Mouse (Mus musculus) hindbrain, postnatal 0 days (tissue): ENCODE results near the gene Reck. TPM values are rescaled to one million over a fixed set of nuclear protein-coding genes. Genes with fewer than 3 reads are reported as not detected.
A peak's percentile ranks its signal among the peaks of the same experiment; 100 is the strongest.

Experiments
- ATAC-seq: fragments of 200-750 bp; cut with Nextera tagmentation; 2 replicates; pipeline ENCODE4 v1.8.0; 2017; ENCODE audit warnings: mild to moderate bottlenecking, moderate TSS enrichment, moderate library complexity
- DNase-seq: peaks from one replicate; pipeline ENCODE4 v3.0.0-alpha.2; 2015; ENCODE audit warnings: low spot score
- H3K27ac ChIP-seq: fragments of 300-500 bp; sonication (generic); 2 replicates; pipeline ENCODE4 v1.5.1; 2014; ENCODE audit warnings: mild to moderate bottlenecking
- H3K27me3 ChIP-seq: fragments of 300-500 bp; sonication (generic); 2 replicates; pipeline ENCODE4 v1.6.1; 2014; ENCODE audit warnings: low read length, mixed read lengths; ENCODE audit not compliant: insufficient read depth
- H3K36me3 ChIP-seq: fragments of 300-500 bp; sonication (generic); 2 replicates; pipeline ENCODE4 v1.6.1; 2014; ENCODE audit warnings: low read length, mixed read lengths; ENCODE audit not compliant: insufficient read depth
- H3K4me1 ChIP-seq: fragments of 300-500 bp; sonication (generic); 2 replicates; pipeline ENCODE4 v1.6.1; 2014; ENCODE audit warnings: antibody characterized with exemption, low read length, mixed read lengths; ENCODE audit not compliant: insufficient read depth
- H3K4me2 ChIP-seq: fragments of 300-500 bp; sonication (generic); 2 replicates; pipeline ENCODE4 v1.6.1; 2014; ENCODE audit warnings: low read depth, mild to moderate bottlenecking, low read length, moderate library complexity, mixed read lengths
- H3K4me3 ChIP-seq: fragments of 300-500 bp; sonication (generic); 2 replicates; pipeline ENCODE4 v1.5.1; 2014; ENCODE audit warnings: low read length
- H3K9ac ChIP-seq: fragments of 300-500 bp; sonication (generic); replicated peaks from 2 replicates; pipeline ENCODE4 v1.6.1; 2014; ENCODE audit warnings: mild to moderate bottlenecking, low read length, moderate library complexity, mixed read lengths
- H3K9me3 ChIP-seq: fragments of 300-500 bp; sonication (generic); 2 replicates; pipeline ENCODE4 v1.6.1; 2016; ENCODE audit warnings: low read length, mixed read lengths
- CTCF ChIP-seq: IDR thresholded peaks from 2 replicates; pipeline ENCODE4 v1.5.1; 2016; ENCODE audit warnings: antibody characterized with exemption, control low read depth, low read depth
- WGBS: fragments of 180-500 bp; shearing (Covaris S2); extraction: QIAGEN DNeasy Blood & Tissue Kit; methylation state at CpG from one replicate; pipeline ENCODE4 v1.1.7; 2014; 5-methylcytosine and 5-hydroxymethylcytosine counted together
- polyA plus RNA-seq: library from polyadenylated mRNA; unstranded; fragments of >200 nt; fragmentation: Nextera tagmentation; extraction: Ambion mirVana; gene quantifications from 2 replicates; pipeline ENCODE4 v1.2.1, GENCODE M21; 2015
- total RNA-seq: library from RNA; depleted of rRNA; stranded (reverse); fragments of >200 nt; gene quantifications from 2 replicates; pipeline ENCODE4 v1.2.3, GENCODE M21; 2014

Gene Reck
- total and polyA plus RNA-seq, 2 experiments from 2014 or later = 4.0 to 6.1 TPM

DNA sequence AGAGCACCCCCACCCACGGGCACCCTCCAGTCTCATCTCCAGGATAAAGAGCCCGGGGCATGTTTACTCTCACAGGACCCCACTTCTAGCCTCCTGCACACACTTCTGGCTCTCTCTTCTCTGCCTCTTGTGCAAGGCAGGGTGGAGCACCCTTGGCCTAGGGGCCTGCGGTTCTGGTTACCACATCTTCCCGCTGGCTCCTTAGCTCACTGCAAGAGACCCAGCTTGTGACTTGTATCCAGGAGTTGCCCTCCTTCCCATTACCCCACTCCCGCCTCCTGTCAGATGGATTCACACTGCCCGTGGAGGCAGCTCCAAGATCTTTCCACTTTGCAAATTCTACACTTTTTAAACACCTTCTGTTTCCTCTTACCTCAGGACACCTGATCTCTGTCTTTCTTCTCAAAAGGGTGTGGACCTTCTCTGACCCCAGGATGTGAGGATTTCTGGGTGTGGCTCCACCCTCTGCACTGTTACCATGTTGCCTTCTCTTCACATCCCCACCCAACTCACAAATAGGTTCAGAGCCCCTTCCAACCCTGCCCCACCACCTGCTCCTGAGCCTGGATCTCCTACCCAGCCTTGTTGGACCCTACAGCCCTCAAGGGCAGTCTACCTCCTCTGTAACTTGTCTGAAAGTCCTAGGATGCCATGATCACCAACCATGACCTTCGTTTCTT is 90.7 kb downstream of the Reck start:
- H3K27me3 ChIP-seq = no peaks in the 10 kb centered on the region
- TF ChIP-seq CTCF = no peak
- ATAC-seq = no peak
- no peak overlapping the region for H3K4me2 ChIP-seq
- no peak overlapping the region for H3K27ac ChIP-seq
- H3K36me3 ChIP-seq = no peaks in the 10 kb centered on the region
- H3K9me3 ChIP-seq = no peaks in the 10 kb centered on the region
- H3K9ac ChIP-seq = no peak overlapping the region
- peaks cover 4% of the 10 kb centered on the region; the same call in 1 of the 2 replicates for H3K4me1 ChIP-seq
- H3K4me3 ChIP-seq = no peak overlapping the region
- WGBS = 85% methylated on average over 7 of the region's 7 CpGs
- DNase-seq = no peak

DNA sequence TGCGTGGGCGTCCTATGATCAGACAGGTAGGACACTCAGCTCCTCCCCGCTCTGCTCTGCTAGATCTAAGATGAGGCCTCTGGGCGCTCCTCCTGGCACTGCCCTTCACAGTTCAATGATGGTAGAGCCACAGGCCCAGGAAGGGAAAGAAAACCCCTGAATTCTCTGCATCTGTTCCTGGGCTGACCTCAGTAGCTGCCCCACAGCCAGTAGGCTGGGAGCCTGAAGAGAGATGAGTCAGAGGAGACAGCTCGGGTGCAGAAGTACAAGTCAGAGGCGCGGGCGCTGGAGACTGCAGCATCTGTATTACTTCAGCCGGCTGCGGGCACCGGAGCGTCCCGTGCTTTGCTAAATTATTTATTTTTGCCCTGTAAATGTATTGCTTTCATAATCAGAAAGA is 93.3 kb downstream of the Reck start:
- no peak overlapping the region for H3K9ac ChIP-seq

DNA sequence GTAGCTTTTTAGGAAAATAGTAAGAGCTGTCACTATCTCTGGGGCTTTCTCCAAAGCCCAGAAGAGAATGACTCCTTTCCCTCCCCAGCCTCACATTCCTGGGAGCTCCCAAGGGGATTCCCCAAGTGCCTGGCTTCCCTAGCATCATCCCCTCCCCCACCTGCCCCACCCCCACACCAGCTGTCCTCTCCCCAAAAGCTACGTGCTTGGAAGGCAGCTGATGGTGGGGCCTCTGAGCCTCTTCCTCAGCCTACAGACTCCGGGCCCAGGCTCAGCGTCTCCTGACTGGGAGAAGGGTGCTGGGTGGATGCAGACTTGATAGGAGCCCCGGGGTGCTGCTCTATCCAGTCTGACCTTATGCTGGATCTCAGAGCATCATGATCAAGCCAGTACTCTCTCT is 94.0 kb downstream of the Reck start:
- H3K4me3 ChIP-seq = no peak overlapping the region
- no peaks in the 10 kb centered on the region for H3K36me3 ChIP-seq
- H3K27ac ChIP-seq = no peak overlapping the region
- 29% methylated on average over 4 of the region's 4 CpGs for WGBS
- no peak overlapping the region for H3K4me2 ChIP-seq
- no peak for DNase-seq
- no peaks in the 10 kb centered on the region for H3K27me3 ChIP-seq
- H3K9ac ChIP-seq = no peak overlapping the region
- H3K4me1 ChIP-seq = peaks cover 4% of the 10 kb centered on the region; the same call in 1 of the 2 replicates
- ATAC-seq = no peak
- H3K9me3 ChIP-seq = no peaks in the 10 kb centered on the region
- no peak for TF ChIP-seq CTCF

More for the DNA sequence above, 93.3 kb downstream of the Reck start:
- H3K4me3 ChIP-seq = no peak overlapping the region
- TF ChIP-seq CTCF = no peak
- 60% methylated on average over 13 of the region's 13 CpGs for WGBS
- no peaks in the 10 kb centered on the region for H3K9me3 ChIP-seq
- H3K4me2 ChIP-seq = no peak overlapping the region
- DNase-seq (no peak), ATAC-seq (no peak)
- H3K4me1 ChIP-seq = peaks cover 4% of the 10 kb centered on the region; the same call in 1 of the 2 replicates
- H3K27me3 ChIP-seq = no peaks in the 10 kb centered on the region
- no peak overlapping the region for H3K27ac ChIP-seq
- no peaks in the 10 kb centered on the region for H3K36me3 ChIP-seq

DNA sequence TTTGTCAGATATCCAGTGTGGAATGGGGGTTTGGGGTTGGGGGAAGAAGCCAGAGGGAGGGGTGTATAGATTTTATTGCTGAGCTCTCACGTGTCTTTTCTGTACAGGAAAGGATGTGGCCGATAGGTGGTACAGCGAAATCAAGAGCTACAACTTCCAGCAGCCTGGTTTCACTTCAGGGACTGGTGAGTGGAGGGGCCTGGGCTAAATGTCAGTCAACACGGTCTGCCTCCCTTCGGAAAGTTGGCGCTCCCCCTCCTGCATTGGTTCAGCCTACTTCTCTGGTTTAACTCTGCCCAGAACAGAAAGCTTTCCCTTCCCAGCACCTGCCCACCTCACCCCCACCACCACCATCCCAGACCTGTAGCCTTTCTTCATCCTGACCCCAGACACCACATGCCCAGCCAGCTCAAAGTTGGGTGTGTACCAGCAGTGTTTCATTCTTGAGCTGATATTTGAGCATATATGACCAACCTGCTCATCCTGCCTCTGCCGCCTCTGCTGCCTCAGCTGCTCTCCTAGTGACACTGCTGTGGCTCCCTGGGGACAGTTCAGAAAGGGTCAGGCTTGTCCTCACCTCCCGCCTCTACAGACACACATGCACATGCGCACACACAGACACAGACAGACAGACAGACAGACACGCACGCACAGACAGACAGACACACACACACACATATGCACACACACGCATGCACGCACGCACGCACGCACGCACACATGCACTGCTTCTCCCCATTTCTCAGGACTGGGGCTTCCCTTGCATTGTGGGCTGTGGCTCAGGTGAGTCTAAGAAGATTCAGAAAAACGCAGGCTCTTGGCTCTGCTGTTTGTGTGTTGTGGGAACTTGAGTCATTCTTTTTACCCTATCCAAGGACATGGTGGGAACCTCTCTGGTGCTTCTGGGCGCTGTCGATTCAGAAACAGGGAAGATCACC is 95.3 kb downstream of the Reck start:
- no peak for TF ChIP-seq CTCF
- no peak for ATAC-seq
- no peaks in the 10 kb centered on the region for H3K27me3 ChIP-seq
- peaks cover 4% of the 10 kb centered on the region; the same call in 1 of the 2 replicates for H3K4me1 ChIP-seq
- H3K4me3 ChIP-seq = no peak overlapping the region
- no peaks in the 10 kb centered on the region for H3K36me3 ChIP-seq
- no peak overlapping the region for H3K9ac ChIP-seq
- H3K4me2 ChIP-seq = no peak overlapping the region
- no peaks in the 10 kb centered on the region for H3K9me3 ChIP-seq
- DNase-seq = no peak
- no peak overlapping the region for H3K27ac ChIP-seq
- WGBS = 84% methylated on average over 20 of the region's 20 CpGs

DNA sequence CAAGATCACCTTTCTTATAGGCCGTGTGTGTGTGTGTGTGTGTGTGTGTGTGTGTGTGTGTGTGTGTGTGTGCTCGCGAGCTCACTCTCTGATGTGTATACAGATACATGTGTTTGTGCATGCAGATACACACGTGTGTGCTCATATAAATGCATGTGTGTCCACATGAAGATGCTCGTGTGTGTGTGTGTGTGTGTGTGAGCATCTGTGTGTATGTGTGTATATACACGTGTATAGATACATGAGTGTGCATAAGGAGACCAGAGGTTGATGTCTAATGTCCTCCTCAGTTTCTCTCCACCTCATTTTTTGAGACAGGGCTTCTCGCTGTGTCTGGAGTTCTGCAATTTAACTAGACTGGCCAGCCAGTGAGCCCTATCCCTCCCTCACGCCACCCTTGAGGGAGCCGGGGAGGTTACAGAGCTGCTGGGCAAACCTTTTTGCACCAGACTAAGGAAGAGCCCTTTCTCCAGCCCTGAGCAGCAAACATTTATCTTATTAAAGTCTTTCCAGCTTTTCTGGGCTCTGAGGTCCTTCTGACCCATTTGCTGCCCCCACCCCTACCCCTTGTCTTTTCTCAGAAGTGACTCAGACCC is 96.3 kb downstream of the Reck start:
- Histone ChIP-seq H3K4me3 (no peak overlapping the region), H3K27me3 (no peaks in the 10 kb centered on the region), H3K4me2 (no peak overlapping the region), H3K9me3 (no peaks in the 10 kb centered on the region), H3K36me3 (no peaks in the 10 kb centered on the region), H3K4me1 (peaks cover 4% of the 10 kb centered on the region; the same call in 1 of the 2 replicates), H3K27ac (peak overlapping the region; percentile 51), H3K9ac (no peak overlapping the region)
- TF ChIP-seq CTCF = no peak
- ATAC-seq (no peak; the same call in 1 of the 2 replicates), DNase-seq (no peak)
- WGBS = 68% methylated on average over 9 of the region's 9 CpGs

DNA sequence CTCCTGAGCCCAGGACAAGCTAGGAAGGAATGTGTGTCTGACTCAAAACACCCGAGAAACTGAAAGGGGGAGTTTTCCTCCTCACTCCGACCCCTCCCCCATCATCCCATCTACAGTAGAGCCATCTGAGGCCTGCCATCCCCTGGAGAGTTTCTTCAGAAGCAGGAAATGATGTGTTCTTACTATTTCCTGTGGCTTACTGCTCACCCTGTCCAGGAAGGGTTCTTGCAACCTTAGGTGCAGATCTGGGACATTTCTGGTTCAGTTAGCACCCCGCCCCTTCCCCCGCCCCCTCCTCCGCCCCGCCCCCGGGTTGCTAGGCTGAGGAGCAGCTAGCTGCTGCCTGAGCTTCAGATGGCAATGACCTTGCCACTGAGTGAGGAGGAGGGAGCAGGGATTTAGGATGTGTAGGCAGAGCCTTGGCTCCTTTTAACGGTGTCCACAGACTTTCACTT is 96.8 kb downstream of the Reck start:
- H3K27me3 ChIP-seq = no peaks in the 10 kb centered on the region
- TF ChIP-seq CTCF = no peak
- H3K27ac ChIP-seq = peak overlapping the region; percentile 51
- H3K4me2 ChIP-seq = no peak overlapping the region
- peaks cover 4% of the 10 kb centered on the region; the same call in 1 of the 2 replicates for H3K4me1 ChIP-seq
- 7% methylated on average over 8 of the region's 8 CpGs for WGBS
- H3K36me3 ChIP-seq = no peaks in the 10 kb centered on the region
- H3K9ac ChIP-seq = no peak overlapping the region
- peak; percentile 27 for DNase-seq
- no peaks in the 10 kb centered on the region for H3K9me3 ChIP-seq
- ATAC-seq = peak; percentile 46
- no peak overlapping the region for H3K4me3 ChIP-seq
